Mouse (Mus musculus) heart, embryonic 12.5 days (tissue): ENCODE data around the gene Tagln. TPM values are rescaled to one million over a fixed set of nuclear protein-coding genes. Genes with fewer than 3 reads are reported as not detected.
A peak's percentile ranks its signal among the peaks of the same experiment; 100 is the strongest.

Source experiments
- ATAC-seq: fragments of 200-750 bp; cut with Nextera tagmentation; 2 replicates; pipeline ENCODE4 v1.8.0; 2017; ENCODE audit warnings: moderate TSS enrichment, moderate library complexity; ENCODE audit not compliant: insufficient number of reproducible peaks, low FRiP score
- H3K27ac ChIP-seq: fragments of 300-500 bp; sonication (generic); 2 replicates; pipeline ENCODE4 v1.5.1; 2016; ENCODE audit warnings: mild to moderate bottlenecking, moderate library complexity; ENCODE audit not compliant: poor library complexity, severe bottlenecking
- H3K27me3 ChIP-seq: fragments of 300-500 bp; sonication (generic); replicated peaks from 2 replicates; pipeline ENCODE4 v1.6.1; 2016; ENCODE audit warnings: mild to moderate bottlenecking, moderate library complexity
- H3K36me3 ChIP-seq: fragments of 300-500 bp; sonication (generic); 2 replicates; pipeline ENCODE4 v1.6.1; 2016; ENCODE audit warnings: mild to moderate bottlenecking, moderate library complexity
- H3K4me1 ChIP-seq: fragments of 300-500 bp; sonication (generic); replicated peaks from 2 replicates; pipeline ENCODE4 v1.6.1; 2016; ENCODE audit warnings: mild to moderate bottlenecking
- H3K4me2 ChIP-seq: fragments of 300-500 bp; sonication (generic); 2 replicates; pipeline ENCODE4 v1.6.1; 2016; ENCODE audit warnings: mild to moderate bottlenecking, moderate library complexity
- H3K4me3 ChIP-seq: fragments of 300-500 bp; sonication (generic); 2 replicates; pipeline ENCODE4 v1.5.1; 2016; ENCODE audit warnings: mild to moderate bottlenecking
- H3K9ac ChIP-seq: fragments of 300-500 bp; sonication (generic); 2 replicates; pipeline ENCODE4 v1.6.1; 2016; ENCODE audit warnings: mild to moderate bottlenecking, moderate library complexity
- H3K9me3 ChIP-seq: fragments of 300-500 bp; sonication (generic); replicated peaks from 2 replicates; pipeline ENCODE4 v1.6.1; 2016; ENCODE audit warnings: mild to moderate bottlenecking, moderate library complexity
- WGBS: fragments of 180-500 bp; shearing (Covaris S2); methylation state at CpG from one replicate; pipeline ENCODE4 v1.1.7; 2016; 5-methylcytosine and 5-hydroxymethylcytosine counted together
- polyA plus RNA-seq: library from polyadenylated mRNA; unstranded; fragments of >200 nt; fragmentation: Nextera tagmentation; extraction: Ambion mirVana; gene quantifications from 2 replicates; pipeline ENCODE4 v1.2.1, GENCODE M21; 2016

The Tagln gene
- polyA plus RNA-seq, 1 experiment from 2014 or later: 253 TPM

GRCm38 (mm10) chr9:45944506-45945400 lies 8.9 kb upstream of the Tagln start:
- no peaks in the 10 kb centered on the region for H3K27me3 ChIP-seq
- H3K9me3 ChIP-seq: no peaks in the 10 kb centered on the region
- no peak overlapping the region for H3K4me2 ChIP-seq
- H3K4me1 ChIP-seq: no peaks in the 10 kb centered on the region
- no peak for ATAC-seq
- 77% methylated on average over 13 of the region's 13 CpGs for WGBS
- H3K27ac ChIP-seq: no peak overlapping the region
- no peak overlapping the region for H3K4me3 ChIP-seq
- peaks cover 94% of the 10 kb centered on the region for H3K36me3 ChIP-seq
- H3K9ac ChIP-seq: no peak overlapping the region

- Histone ChIP-seq H3K27me3 (no peaks in the 10 kb centered on the region), H3K9ac (no peak overlapping the region), H3K4me2 (no peak overlapping the region), H3K4me1 (no peaks in the 10 kb centered on the region), H3K36me3 (peaks cover 94% of the 10 kb centered on the region), H3K9me3 (no peaks in the 10 kb centered on the region), H3K4me3 (no peak overlapping the region), H3K27ac (no peak overlapping the region)
- 92% methylated on average over 8 of the region's 8 CpGs for WGBS
- ATAC-seq: peak; percentile 27; the same call in 1 of the 2 replicates
Measured at GRCm38 (mm10) chr9:45943628-45944505, 8.0 kb upstream of the Tagln start.

- WGBS: 88% methylated on average over 8 of the region's 8 CpGs
- H3K4me1 ChIP-seq: no peaks in the 10 kb centered on the region
- H3K4me3 ChIP-seq: no peak overlapping the region
- ATAC-seq: no peak
- H3K9me3 ChIP-seq: no peaks in the 10 kb centered on the region
- H3K4me2 ChIP-seq: no peak overlapping the region
- H3K27ac ChIP-seq: no peak overlapping the region
- no peaks in the 10 kb centered on the region for H3K27me3 ChIP-seq
- H3K9ac ChIP-seq: no peak overlapping the region
- peaks cover 96% of the 10 kb centered on the region for H3K36me3 ChIP-seq
Measured at GRCm38 (mm10) chr9:45942916-45943315, 7.1 kb upstream of the Tagln start.

- Histone ChIP-seq H3K4me1 (no peaks in the 10 kb centered on the region), H3K27me3 (no peaks in the 10 kb centered on the region), H3K4me3 (no peak overlapping the region), H3K36me3 (peaks cover 93% of the 10 kb centered on the region), H3K27ac (no peak overlapping the region), H3K9ac (no peak overlapping the region), H3K9me3 (no peaks in the 10 kb centered on the region), H3K4me2 (no peak overlapping the region)
- whole genome bisulfite sequencing: 90% methylated on average over 16 of the region's 16 CpGs
- ATAC-seq: no peak
Measured at GRCm38 (mm10) chr9:45942464-45942863, 6.6 kb upstream of the Tagln start.

- 64% methylated on average over 18 of the region's 18 CpGs for WGBS
- Histone ChIP-seq H3K4me1 (peaks cover 5% of the 10 kb centered on the region), H3K9me3 (no peaks in the 10 kb centered on the region), H3K27me3 (no peaks in the 10 kb centered on the region), H3K9ac (no peak overlapping the region), H3K4me2 (no peak overlapping the region), H3K4me3 (no peak overlapping the region), H3K36me3 (peaks cover 82% of the 10 kb centered on the region), H3K27ac (no peak overlapping the region)
- ATAC-seq: no peak
Measured at GRCm38 (mm10) chr9:45941329-45941888, 5.6 kb upstream of the Tagln start.

GRCm38 (mm10) chr9:45939794-45940193 lies 3.9 kb upstream of the Tagln start:
- Histone ChIP-seq H3K4me2 (no peak overlapping the region), H3K27me3 (no peaks in the 10 kb centered on the region), H3K4me3 (no peak overlapping the region), H3K9me3 (no peaks in the 10 kb centered on the region), H3K4me1 (peaks cover 17% of the 10 kb centered on the region), H3K9ac (no peak overlapping the region), H3K36me3 (peaks cover 66% of the 10 kb centered on the region), H3K27ac (no peak overlapping the region)
- no peak for ATAC-seq
- WGBS: 88% methylated on average over 6 of the region's 6 CpGs

- Histone ChIP-seq H3K9ac (no peak overlapping the region), H3K4me3 (no peak overlapping the region), H3K36me3 (peaks cover 59% of the 10 kb centered on the region), H3K27me3 (no peaks in the 10 kb centered on the region), H3K4me2 (no peak overlapping the region), H3K9me3 (no peaks in the 10 kb centered on the region), H3K27ac (no peak overlapping the region), H3K4me1 (peaks cover 22% of the 10 kb centered on the region)
- ATAC-seq: no peak
- WGBS: 80% methylated on average over 15 of the region's 15 CpGs
Measured at GRCm38 (mm10) chr9:45938952-45939637, 3.2 kb upstream of the Tagln start.

- no peak overlapping the region for H3K27ac ChIP-seq
- no peak for ATAC-seq
- 90% methylated on average over 8 of the region's 8 CpGs for WGBS
Measured at GRCm38 (mm10) chr9:45938088-45938487, 2.2 kb upstream of the Tagln start.

GRCm38 (mm10) chr9:45936883-45937282 lies 1.0 kb upstream of the Tagln start:
- H3K27me3 ChIP-seq: no peaks in the 10 kb centered on the region
- H3K9me3 ChIP-seq: no peaks in the 10 kb centered on the region
- ATAC-seq: peak; percentile 49
- peaks cover 41% of the 10 kb centered on the region for H3K4me1 ChIP-seq
- H3K9ac ChIP-seq: no peak overlapping the region
- no peak overlapping the region for H3K4me3 ChIP-seq
- no peak overlapping the region for H3K4me2 ChIP-seq
- 15% methylated on average over 3 of the region's 3 CpGs for WGBS
- H3K27ac ChIP-seq: peak overlapping the region; percentile 76; the same call in 1 of the 2 replicates
- peaks cover 37% of the 10 kb centered on the region for H3K36me3 ChIP-seq

More at GRCm38 (mm10) chr9:45938088-45938487, 2.2 kb upstream of the Tagln start:
- Histone ChIP-seq H3K4me1 (peaks cover 29% of the 10 kb centered on the region), H3K9ac (no peak overlapping the region), H3K4me2 (no peak overlapping the region), H3K36me3 (peaks cover 49% of the 10 kb centered on the region), H3K27me3 (no peaks in the 10 kb centered on the region), H3K9me3 (no peaks in the 10 kb centered on the region), H3K4me3 (no peak overlapping the region)

GRCm38 (mm10) chr9:45932571-45933415 lies 3.1 kb downstream of the Tagln start:
- Histone ChIP-seq H3K4me3 (peak overlapping the region; percentile 25; the same call in 1 of the 2 replicates), H3K9me3 (no peaks in the 10 kb centered on the region), H3K9ac (peak overlapping the region; percentile 13; the same call in 1 of the 2 replicates), H3K4me2 (peak overlapping the region; percentile 71), H3K4me1 (peaks cover 41% of the 10 kb centered on the region), H3K27me3 (no peaks in the 10 kb centered on the region), H3K36me3 (peaks cover 41% of the 10 kb centered on the region), H3K27ac (0 out of 2 replicates have a peak overlapping the region, but pooled peaks have one; percentile 4)
- no peak for ATAC-seq
- WGBS: 55% methylated on average over 11 of the region's 11 CpGs
